Mouse (Mus musculus) thymus, adult 2 months (tissue): ENCODE data around the gene Mthfs. TPM values are rescaled to one million over a fixed set of nuclear protein-coding genes. Genes with fewer than 3 reads are reported as not detected.

Experiments
- DNase-seq: peaks from one replicate; pipeline ENCODE4 v3.0.0; 2021
- H3K27ac ChIP-seq: fragments of 200-500 bp; 2 replicates; pipeline ENCODE4 v1.5.1; 2012; ENCODE audit warnings: low read length, control low read depth; ENCODE audit not compliant: control insufficient read depth, insufficient read depth
- H3K27me3 ChIP-seq: fragments of 200-500 bp; 2 replicates; pipeline ENCODE4 v1.6.1; 2012; ENCODE audit warnings: mild to moderate bottlenecking, low read length, moderate library complexity, mixed read lengths; ENCODE audit not compliant: control insufficient read depth, insufficient read depth
- H3K36me3 ChIP-seq: fragments of 200-500 bp; 2 replicates; pipeline ENCODE4 v1.6.1; 2012; ENCODE audit warnings: mild to moderate bottlenecking, low read length, moderate library complexity; ENCODE audit not compliant: control insufficient read depth, insufficient read depth
- H3K4me1 ChIP-seq: fragments of 200-500 bp; replicated peaks from 2 replicates; pipeline ENCODE4 v1.6.1; 2012; ENCODE audit warnings: low read length; ENCODE audit not compliant: control insufficient read depth, insufficient read depth
- H3K4me3 ChIP-seq: fragments of 200-500 bp; 2 replicates; pipeline ENCODE4 v1.5.1; 2012; ENCODE audit warnings: mild to moderate bottlenecking, low read length, control low read depth, moderate library complexity; ENCODE audit not compliant: control insufficient read depth, insufficient read depth
- CTCF ChIP-seq: fragments of 200-500 bp; IDR thresholded peaks from 2 replicates; pipeline ENCODE4 v1.5.1; 2012; ENCODE audit warnings: mild to moderate bottlenecking, control low read depth, low read length, moderate library complexity, borderline replicate concordance; ENCODE audit not compliant: control insufficient read depth, poor library complexity, insufficient read depth; ENCODE audit errors: extremely low read depth
- POLR2A ChIP-seq: fragments of 200-500 bp; IDR thresholded peaks from 2 replicates; pipeline ENCODE4 v1.6.1; 2012; ENCODE audit warnings: mild to moderate bottlenecking, low read length, control low read depth, moderate library complexity; ENCODE audit not compliant: control insufficient read depth, poor library complexity, insufficient read depth; ENCODE audit errors: extremely low read depth
- WGBS: fragments of 180-500 bp; shearing (Covaris S2); methylation state at CpG from one replicate; pipeline ENCODE4 v1.1.7; 2018; 5-methylcytosine and 5-hydroxymethylcytosine counted together
- polyA plus RNA-seq: library from polyadenylated mRNA; depleted of rRNA; stranded (reverse); fragments of >200 nt; gene quantifications from 2 replicates; pipeline ENCODE4 v1.2.3, GENCODE M21; 2012; rRNA removed

Gene Mthfs
- polyA plus RNA-seq, 1 experiment = 7.8 TPM

- WGBS = 92% methylated on average over 2 of the region's 2 CpGs
- H3K27me3 ChIP-seq = no peaks in the 10 kb centered on the region
- H3K36me3 ChIP-seq = no peaks in the 10 kb centered on the region
- H3K27ac ChIP-seq = no peak overlapping the region
- no peak overlapping the region for H3K4me3 ChIP-seq
- no peak for DNase-seq
- H3K4me1 ChIP-seq = no peaks in the 10 kb centered on the region
- TF ChIP-seq POLR2A (no peak), CTCF (no peak)
These were observed 95.2 kb downstream of the Mthfs start for GRCm38 (mm10) chr9:89305637-89306036.

- Histone ChIP-seq H3K27me3 (no peaks in the 10 kb centered on the region), H3K27ac (no peak overlapping the region), H3K4me3 (no peak overlapping the region), H3K36me3 (no peaks in the 10 kb centered on the region), H3K4me1 (no peaks in the 10 kb centered on the region)
- WGBS = 91% methylated on average over 7 of the region's 7 CpGs
- DNase-seq = no peak
- TF ChIP-seq POLR2A (no peak), CTCF (no peak)
These were observed 98.1 kb downstream of the Mthfs start for GRCm38 (mm10) chr9:89308357-89309194.

DNA sequence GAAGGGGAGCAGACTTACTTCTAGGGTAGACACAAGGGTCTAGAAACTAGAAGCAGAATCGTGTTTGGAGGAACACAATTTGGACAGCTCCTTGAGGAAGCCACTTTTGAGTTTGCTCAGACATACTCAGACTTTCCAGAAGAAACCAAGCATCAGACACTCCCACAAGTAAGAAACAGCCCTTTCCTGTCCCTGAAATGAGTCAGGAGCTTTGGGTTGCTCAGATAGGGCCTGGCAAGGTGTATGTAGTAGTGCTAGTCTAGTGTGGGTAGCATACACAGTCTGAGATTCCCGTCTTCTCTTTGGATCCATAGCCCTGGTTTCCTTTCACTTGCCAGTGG, 98.7 kb downstream of the Mthfs start:
- Histone ChIP-seq H3K27me3 (no peaks in the 10 kb centered on the region), H3K4me1 (no peaks in the 10 kb centered on the region), H3K36me3 (no peaks in the 10 kb centered on the region), H3K4me3 (no peak overlapping the region), H3K27ac (no peak overlapping the region)
- DNase-seq = no peak
- TF ChIP-seq CTCF = no peak
- 81% methylated on average over 2 of the region's 2 CpGs for WGBS

DNA sequence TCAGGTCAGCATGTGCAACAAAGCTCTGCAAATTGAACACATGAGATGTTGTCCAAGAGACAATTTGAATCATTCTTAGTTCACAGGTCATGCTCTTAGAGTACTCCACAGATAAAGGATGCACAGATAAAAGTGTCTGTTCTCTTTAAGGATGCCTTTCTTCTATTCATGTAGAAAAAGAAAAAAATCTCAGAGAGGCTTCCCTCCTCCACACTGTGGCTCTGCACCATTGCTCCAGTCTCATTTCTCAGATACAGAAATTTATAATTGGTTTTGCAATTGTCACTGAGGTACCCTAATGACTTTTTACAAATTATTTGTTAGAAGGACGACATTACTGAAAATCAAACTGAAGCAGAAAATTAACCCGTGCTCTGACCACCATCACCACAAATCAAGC, 101.2 kb downstream of the Mthfs start:
- Histone ChIP-seq H3K4me3 (no peak overlapping the region), H3K36me3 (no peaks in the 10 kb centered on the region), H3K27me3 (no peaks in the 10 kb centered on the region), H3K4me1 (no peaks in the 10 kb centered on the region), H3K27ac (no peak overlapping the region)
- TF ChIP-seq POLR2A (no peak), CTCF (no peak)
- no peak for DNase-seq
- WGBS = 90% methylated on average over 2 of the region's 2 CpGs

- WGBS = 69% methylated on average over 1 of the region's 1 CpGs
- no peak for DNase-seq
- H3K36me3 ChIP-seq = no peaks in the 10 kb centered on the region
- H3K27ac ChIP-seq = no peak overlapping the region
- H3K4me1 ChIP-seq = no peaks in the 10 kb centered on the region
- no peaks in the 10 kb centered on the region for H3K27me3 ChIP-seq
- H3K4me3 ChIP-seq = no peak overlapping the region
- TF ChIP-seq POLR2A = no peak
These were observed 163.3 kb downstream of the Mthfs start for GRCm38 (mm10) chr9:89373731-89374130.

GRCm38 (mm10) chr9:89374650-89375049, 164.2 kb downstream of the Mthfs start:
- Histone ChIP-seq H3K27me3 (no peaks in the 10 kb centered on the region), H3K4me3 (no peak overlapping the region), H3K27ac (no peak overlapping the region), H3K4me1 (no peaks in the 10 kb centered on the region), H3K36me3 (no peaks in the 10 kb centered on the region)
- no peak for DNase-seq
- TF ChIP-seq CTCF = no peak
- no peak for TF ChIP-seq POLR2A
- WGBS = 92% methylated on average over 4 of the region's 4 CpGs

- no peak for DNase-seq
- no peaks in the 10 kb centered on the region for H3K4me1 ChIP-seq
- H3K27ac ChIP-seq = no peak overlapping the region
- TF ChIP-seq CTCF (no peak), POLR2A (no peak)
- 59% methylated on average over 1 of the region's 1 CpGs for WGBS
- H3K27me3 ChIP-seq = no peaks in the 10 kb centered on the region
- H3K4me3 ChIP-seq = no peak overlapping the region
- no peaks in the 10 kb centered on the region for H3K36me3 ChIP-seq
These were observed 192.6 kb downstream of the Mthfs start for GRCm38 (mm10) chr9:89403031-89403430.

Other genes starting within 250 kb of the Mthfs start
- gene Trim43b, start 117.8 kb upstream of the Mthfs start, polyA plus RNA-seq = 0.11 TPM in 1 of 2 replicates, not detected in the other
- gene Bcl2a1b, start 11.5 kb upstream of the Mthfs start, polyA plus RNA-seq = 10.8 and 16.1 TPM in 2 replicates
- gene Gm29094, start 11.3 kb upstream of the Mthfs start, polyA plus RNA-seq = not detected in 2 replicates